Mouse (Mus musculus) cerebellum, adult 11-12 months (tissue): ENCODE measurements around the gene Abcc1.

Source experiments
- DNase-seq: peaks from one replicate; pipeline ENCODE4 v3.0.0; 2022

Abcc1 gene

GRCm38 (mm10) chr16:14361362-14362098 lies at the start of gene Abcc1:
Gene Abcc1 (plus strand): TSS chr16:14361558.
- DNase-seq: peak; percentile 79

GRCm38 (mm10) chr16:14312914-14313313 lies 48.4 kb upstream of the Abcc1 start:
- DNase-seq: no peak

- DNase-seq: peak; percentile 99
Measured at GRCm38 (mm10) chr16:14316884-14317876, 44.2 kb upstream of the Abcc1 start, which contains the start of gene Fopnl. Gene Fopnl (minus strand): TSS chr16:14317405.

- DNase-seq: no peak
Measured at GRCm38 (mm10) chr16:14319681-14320080, 41.7 kb upstream of the Abcc1 start.

GRCm38 (mm10) chr16:14320494-14320893 lies 40.9 kb upstream of the Abcc1 start:
- DNase-seq: no peak

GRCm38 (mm10) chr16:14328156-14328555 lies 33.2 kb upstream of the Abcc1 start:
- DNase-seq: no peak

- no peak for DNase-seq
Measured at GRCm38 (mm10) chr16:14344967-14345366, 16.4 kb upstream of the Abcc1 start.

- DNase-seq: no peak
Measured at GRCm38 (mm10) chr16:14351571-14351970, 9.8 kb upstream of the Abcc1 start.

GRCm38 (mm10) chr16:14352234-14352633 lies 9.1 kb upstream of the Abcc1 start:
- DNase-seq: no peak

- DNase-seq: no peak
Measured at GRCm38 (mm10) chr16:14352663-14353062, 8.7 kb upstream of the Abcc1 start.

- DNase-seq: no peak
Measured at GRCm38 (mm10) chr16:14357859-14358258, 3.5 kb upstream of the Abcc1 start.

GRCm38 (mm10) chr16:14358531-14358930 lies 2.8 kb upstream of the Abcc1 start:
- DNase-seq: no peak

- DNase-seq: no peak
Measured at GRCm38 (mm10) chr16:14360931-14361330, 427 bp upstream of the Abcc1 start.

- no peak for DNase-seq
Measured at GRCm38 (mm10) chr16:14362099-14362820, 902 bp downstream of the Abcc1 start.

GRCm38 (mm10) chr16:14363496-14363895 lies 2.1 kb downstream of the Abcc1 start:
- no peak for DNase-seq

- no peak for DNase-seq
Measured at GRCm38 (mm10) chr16:14364066-14364465, 2.7 kb downstream of the Abcc1 start.

- no peak for DNase-seq
Measured at GRCm38 (mm10) chr16:14365457-14365856, 4.1 kb downstream of the Abcc1 start.

- DNase-seq: no peak
Measured at GRCm38 (mm10) chr16:14366017-14366416, 4.7 kb downstream of the Abcc1 start.

- DNase-seq: no peak
Measured at GRCm38 (mm10) chr16:14371367-14371766, 10.0 kb downstream of the Abcc1 start.

GRCm38 (mm10) chr16:14372382-14372781 lies 11.0 kb downstream of the Abcc1 start:
- no peak for DNase-seq

GRCm38 (mm10) chr16:14372817-14373301 lies 11.5 kb downstream of the Abcc1 start:
- no peak for DNase-seq

- DNase-seq: no peak
Measured at GRCm38 (mm10) chr16:14375942-14376341, 14.6 kb downstream of the Abcc1 start.

- no peak for DNase-seq
Measured at GRCm38 (mm10) chr16:14376352-14376751, 15.0 kb downstream of the Abcc1 start.
